Comparison of ENCODE assay signal across 9 mouse cellular contexts in genomic region chr12:32110903-32111302, GRCm38 (mm10). TPM values are rescaled to one million over a fixed set of nuclear protein-coding genes. Genes with fewer than 3 reads are reported as not detected.
DNase-seq lines count a peak whose midpoint lies in the region; ATAC-seq and TF ChIP-seq lines count a peak whose summit lies in the region.
"Had no signal": no experiment of that assay in that cellular context is flagged by ENCODE, and none has a peak within 500 bp of the region (broad histone marks: within the 10 kb centered on the region; RNA-seq: fewer than 3 reads in every experiment).

No protein-coding gene starts in this region.

- H3K4me2 ChIP-seq in kidney, embryonic 15.5 days, result no peak overlapping the region
- H3K4me2 ChIP-seq in liver, embryonic 11.5 days, result peak overlapping the region; percentile 51

- ATAC-seq in kidney, embryonic 15.5 days (replicated peaks; ENCODE audit: low FRiP score), result peak; percentile 73
- peak; percentile 96 for ATAC-seq in liver, embryonic 11.5 days (replicated peaks; ENCODE audit: low FRiP score)

- no peaks in the 10 kb centered on the region for H3K36me3 ChIP-seq in kidney, embryonic 15.5 days
- no peaks in the 10 kb centered on the region for H3K36me3 ChIP-seq in kidney, adult 2 months (ENCODE audit: control insufficient read depth, insufficient read depth, low read length)
- no peaks in the 10 kb centered on the region for H3K36me3 ChIP-seq in liver, embryonic 11.5 days (ENCODE audit: control insufficient read depth, insufficient read depth, low read length)

- TF ChIP-seq CTCF in kidney, adult 2 months (conservative IDR thresholded peaks at IDR 0.05; ENCODE audit: insufficient read depth, insufficient read length, low read depth, low read length), result no peak

- no peaks in the 10 kb centered on the region for H3K9me3 ChIP-seq in kidney, embryonic 15.5 days (replicated peaks)
- H3K9me3 ChIP-seq in liver, embryonic 11.5 days (ENCODE audit: control insufficient read depth, low read length), result no peaks in the 10 kb centered on the region

- TF ChIP-seq POLR2A in kidney, adult 2 months (IDR thresholded peaks at IDR 0.05; ENCODE audit: low read depth, low read length), result no peak

- H3K4me3 ChIP-seq in kidney, embryonic 15.5 days (replicated peaks), result no peak overlapping the region
- no peak overlapping the region for H3K4me3 ChIP-seq in kidney, adult 2 months (ENCODE audit: insufficient read depth, low read depth, low read length)
- H3K4me3 ChIP-seq in liver, embryonic 11.5 days (ENCODE audit: low read depth, low read length), result peak overlapping the region; percentile 12; the same call in 1 of the 2 replicates

- no peak overlapping the region for H3K27ac ChIP-seq in kidney, embryonic 15.5 days
- no peak overlapping the region for H3K27ac ChIP-seq in kidney, adult 2 months (ENCODE audit: insufficient read depth, low read depth, low read length)
- peak overlapping the region; percentile 96 for H3K27ac ChIP-seq in liver, embryonic 11.5 days (ENCODE audit: low read depth, low read length)

- H3K9ac ChIP-seq in kidney, embryonic 15.5 days, result no peak overlapping the region
- peak overlapping the region; percentile 55 for H3K9ac ChIP-seq in liver, embryonic 11.5 days (ENCODE audit: low read depth, low read length)

- no peaks in the 10 kb centered on the region for H3K27me3 ChIP-seq in kidney, embryonic 15.5 days
- H3K27me3 ChIP-seq in kidney, adult 2 months (replicated peaks; ENCODE audit: control insufficient read depth, insufficient read depth, low read length), result no peaks in the 10 kb centered on the region; the same call in 1 of the 2 replicates
- no peaks in the 10 kb centered on the region for H3K27me3 ChIP-seq in liver, embryonic 11.5 days (replicated peaks; ENCODE audit: control insufficient read depth, insufficient read depth, low read length)
- H3K27me3 ChIP-seq: Patski had no signal

- DNase-seq in kidney, adult 2 months, result no peak
- DNase-seq in c-Kit-positive CD71-positive TER-119-positive erythroid progenitor cells, embryonic 14.5 days (ENCODE audit: low spot score), result peak; percentile 86
- peak; percentile 66 for DNase-seq in liver, embryonic 11.5 days (ENCODE audit: low spot score)
- peak; percentile 44 to 62 for DNase-seq in spleen, postnatal 14 days (ENCODE audit: low spot score in 2 of 2)
- no peak for DNase-seq in ovary, postnatal 10 days (ENCODE audit: low spot score)
- DNase-seq in urinary bladder, postnatal 25 days (ENCODE audit: low spot score), result no peak
- DNase-seq: lung, postnatal 14 days had no signal

- peaks cover 21% of the 10 kb centered on the region for H3K4me1 ChIP-seq in kidney, embryonic 15.5 days
- no peaks in the 10 kb centered on the region for H3K4me1 ChIP-seq in kidney, adult 2 months (ENCODE audit: control insufficient read depth, insufficient read depth, low read length)
- peaks cover 53% of the 10 kb centered on the region for H3K4me1 ChIP-seq in liver, embryonic 11.5 days (replicated peaks; ENCODE audit: control insufficient read depth, insufficient read depth, low read length)

- WGBS in kidney, embryonic 15.5 days, result 19% methylated on average over 5 of the region's 5 CpGs
- 37% methylated on average over 5 of the region's 5 CpGs for WGBS in kidney, adult 2 months
- WGBS in liver, embryonic 11.5 days, result 18% methylated on average over 5 of the region's 5 CpGs

RNA-seq across cellular contexts. Expression of gene Prkar2b, which starts 49.8 kb away (rescaled TPM):
- polyA plus RNA-seq in kidney, embryonic 15.5 days (2015; fragmentation: Nextera tagmentation; extraction: Ambion mirVana), result 21.1 and 22.7 TPM in 2 replicates
- 9.0 and 12.8 TPM in 2 replicates for polyA plus RNA-seq in kidney, adult 2 months (2012; rRNA removed)
- 103 and 123 TPM in 2 replicates for polyA plus RNA-seq in liver, embryonic 11.5 days (2014; fragmentation: Nextera tagmentation; extraction: Ambion mirVana)

Comparison
In these comparisons a context has a peak if more than half of its experiments do, and no peak if none do; other contexts are left out.
1. DNase-seq: peak in c-Kit-positive CD71-positive TER-119-positive erythroid progenitor cells, embryonic 14.5 days (single experiment), liver, embryonic 11.5 days (single experiment) and spleen, postnatal 14 days (2 of 2); none in kidney, adult 2 months (single experiment), ovary, postnatal 10 days (single experiment) and urinary bladder, postnatal 25 days (single experiment).